Mouse (Mus musculus) heart, embryonic 16.5 days (tissue): Measurements from ENCODE around the gene Yipf6. TPM values are rescaled to one million over a fixed set of nuclear protein-coding genes. Genes with fewer than 3 reads are reported as not detected.
"Not testable (repeated sequence)": the region's sequence is repeated elsewhere in the genome, so short reads cannot be mapped to it uniquely, and the experiment has no call there.

Source experiments
- ATAC-seq: fragments of 200-750 bp; cut with Nextera tagmentation; replicated peaks from 2 replicates; pipeline ENCODE4 v1.8.0; 2017; ENCODE audit warnings: moderate number of reproducible peaks; ENCODE audit not compliant: insufficient read depth, low FRiP score; ENCODE audit errors: extremely low read depth
- H3K27ac ChIP-seq: fragments of 300-500 bp; sonication (generic); 2 replicates; pipeline ENCODE4 v1.5.1; 2014; ENCODE audit warnings: mild to moderate bottlenecking, low read length, control low read depth, moderate library complexity
- H3K27me3 ChIP-seq: fragments of 300-500 bp; sonication (generic); 2 replicates; pipeline ENCODE4 v1.6.1; 2014; ENCODE audit warnings: low read length, mixed read lengths; ENCODE audit not compliant: control insufficient read depth, insufficient read depth
- H3K36me3 ChIP-seq: fragments of 300-500 bp; sonication (generic); 2 replicates; pipeline ENCODE4 v1.6.1; 2014; ENCODE audit not compliant: control insufficient read depth, insufficient read depth
- H3K4me1 ChIP-seq: fragments of 300-500 bp; sonication (generic); 2 replicates; pipeline ENCODE4 v1.6.1; 2014; ENCODE audit warnings: low read length, mixed read lengths; ENCODE audit not compliant: control insufficient read depth, insufficient read depth
- H3K4me2 ChIP-seq: fragments of 300-500 bp; sonication (generic); 2 replicates; pipeline ENCODE4 v1.6.1; 2014; ENCODE audit warnings: low read depth, mild to moderate bottlenecking, control low read depth, low read length
- H3K4me3 ChIP-seq: fragments of 300-500 bp; sonication (generic); 2 replicates; pipeline ENCODE4 v1.5.1; 2014; ENCODE audit warnings: mild to moderate bottlenecking, control low read depth, low read length
- H3K9ac ChIP-seq: fragments of 300-500 bp; sonication (generic); 2 replicates; pipeline ENCODE4 v1.6.1; 2014; ENCODE audit warnings: low read length, control low read depth
- H3K9me3 ChIP-seq: fragments of 300-500 bp; sonication (generic); replicated peaks from 2 replicates; pipeline ENCODE4 v1.6.1; 2016; ENCODE audit warnings: low read length; ENCODE audit not compliant: control insufficient read depth
- WGBS: fragments of 180-500 bp; shearing (Covaris S2); extraction: QIAGEN DNeasy Blood & Tissue Kit; methylation state at CpG from one replicate; pipeline ENCODE4 v1.1.7; 2014; 5-methylcytosine and 5-hydroxymethylcytosine counted together
- polyA plus RNA-seq: library from polyadenylated mRNA; unstranded; fragments of >200 nt; fragmentation: Nextera tagmentation; extraction: Ambion mirVana; gene quantifications from 2 replicates; pipeline ENCODE4 v1.2.1, GENCODE M21; 2015

Yipf6 gene
- polyA plus RNA-seq, 1 experiment from 2014 or later, result 16.8 TPM

DNA sequence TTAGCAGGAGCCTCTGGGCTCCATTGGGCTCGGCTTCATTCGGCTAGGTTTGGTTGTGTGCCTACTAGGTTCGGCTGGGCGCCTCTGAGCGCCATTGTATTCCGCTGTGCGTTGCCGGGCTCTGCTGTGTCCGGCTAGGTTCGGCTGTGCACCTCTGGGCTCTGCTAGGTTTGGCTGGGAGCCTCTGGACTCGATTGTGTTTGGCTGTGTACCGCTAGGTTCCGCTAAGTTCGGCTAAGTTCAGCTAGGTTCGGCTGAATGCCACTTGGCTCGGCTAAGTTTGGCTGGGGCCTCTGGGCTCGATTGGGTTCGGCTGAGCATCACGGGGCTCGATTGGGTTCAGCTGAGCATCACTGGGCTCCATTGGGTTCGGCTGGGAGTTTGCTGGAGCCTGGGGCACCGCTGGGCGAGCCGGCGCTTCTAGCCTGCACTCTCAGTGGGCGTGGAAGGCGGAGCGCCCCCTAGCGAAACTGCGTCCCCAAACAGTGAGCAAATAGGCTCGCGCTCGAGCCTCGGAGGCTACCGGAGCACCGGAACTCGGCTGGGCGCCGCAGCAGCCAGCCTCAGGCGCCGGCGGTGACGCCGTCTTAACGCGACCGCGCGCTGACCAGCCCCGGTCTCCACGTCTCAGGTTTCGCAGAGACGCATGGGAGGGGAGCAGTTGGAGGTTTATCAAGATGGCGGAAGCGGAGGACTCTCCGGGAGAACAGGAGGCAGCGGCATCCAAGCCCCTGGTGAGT lies 1.6 kb downstream of the Yipf6 start:
- H3K9me3 ChIP-seq, result no peaks in the 10 kb centered on the region
- peaks cover 4% of the 10 kb centered on the region for H3K4me1 ChIP-seq
- peak overlapping the region; percentile 75 for H3K4me2 ChIP-seq
- peak overlapping the region; percentile 70 for H3K4me3 ChIP-seq
- H3K27me3 ChIP-seq, result no peaks in the 10 kb centered on the region; the same call in 1 of the 2 replicates
- peak overlapping the region; percentile 79 for H3K9ac ChIP-seq
- ATAC-seq, result peak; percentile 87
- H3K36me3 ChIP-seq, result peaks cover 6% of the 10 kb centered on the region; the same call in 1 of the 2 replicates
- H3K27ac ChIP-seq, result peak overlapping the region; percentile 88
- 17% methylated on average over 54 of the region's 57 CpGs for WGBS

DNA sequence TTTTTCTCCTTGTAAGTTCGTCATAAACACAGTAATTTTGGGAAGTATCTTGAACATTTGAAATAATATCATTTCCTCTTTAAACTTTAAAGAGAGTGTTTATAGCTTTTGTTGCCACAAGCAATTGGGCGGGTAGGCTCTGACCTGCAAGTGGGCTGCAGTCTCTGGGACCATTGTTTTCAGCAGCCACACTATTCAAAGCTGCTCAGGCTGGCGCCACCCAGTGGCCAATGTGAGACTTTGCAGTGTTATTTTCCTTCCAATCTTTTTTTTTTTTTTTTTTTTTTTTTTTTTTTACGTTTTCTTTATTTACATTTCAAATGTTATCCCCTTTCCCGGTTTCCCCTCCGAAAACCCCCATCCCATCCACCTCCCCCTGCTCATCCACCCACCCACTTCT lies 17.8 kb downstream of the Yipf6 start:
- Histone ChIP-seq H3K9me3 (no peaks in the 10 kb centered on the region), H3K36me3 (no peaks in the 10 kb centered on the region), H3K27me3 (no peaks in the 10 kb centered on the region), H3K9ac (no peak overlapping the region), H3K4me3 (no peak overlapping the region), H3K4me2 (no peak overlapping the region), H3K4me1 (no peaks in the 10 kb centered on the region), H3K27ac (no peak overlapping the region)
- no peak for ATAC-seq
- WGBS, result 18% methylated on average over 6 of the region's 6 CpGs

DNA sequence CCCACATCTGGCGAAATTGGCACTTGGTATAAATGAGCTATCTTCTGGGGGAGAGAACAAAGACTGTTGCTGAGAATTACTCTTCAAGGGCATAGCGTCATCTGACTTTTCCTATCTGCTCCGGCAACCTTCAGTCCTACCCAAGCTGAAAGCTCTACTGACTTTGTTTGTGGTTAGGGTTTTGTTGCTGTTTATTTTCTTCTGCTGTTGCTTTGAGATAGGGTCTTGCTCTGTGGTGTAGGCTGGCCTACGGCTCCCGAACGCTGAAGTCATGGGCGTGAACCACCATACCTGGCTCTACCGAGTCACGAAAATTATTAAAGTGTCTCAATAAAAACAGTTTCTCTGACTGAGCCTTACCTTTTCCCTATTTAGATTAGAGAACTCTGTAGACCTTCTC lies 22.2 kb downstream of the Yipf6 start:
- Histone ChIP-seq H3K27me3 (no peaks in the 10 kb centered on the region), H3K27ac (no peak overlapping the region), H3K4me3 (no peak overlapping the region), H3K9ac (no peak overlapping the region), H3K36me3 (no peaks in the 10 kb centered on the region), H3K4me1 (no peaks in the 10 kb centered on the region), H3K9me3 (no peaks in the 10 kb centered on the region), H3K4me2 (no peak overlapping the region)
- ATAC-seq, result no peak
- WGBS, result 86% methylated on average over 9 of the region's 9 CpGs

DNA sequence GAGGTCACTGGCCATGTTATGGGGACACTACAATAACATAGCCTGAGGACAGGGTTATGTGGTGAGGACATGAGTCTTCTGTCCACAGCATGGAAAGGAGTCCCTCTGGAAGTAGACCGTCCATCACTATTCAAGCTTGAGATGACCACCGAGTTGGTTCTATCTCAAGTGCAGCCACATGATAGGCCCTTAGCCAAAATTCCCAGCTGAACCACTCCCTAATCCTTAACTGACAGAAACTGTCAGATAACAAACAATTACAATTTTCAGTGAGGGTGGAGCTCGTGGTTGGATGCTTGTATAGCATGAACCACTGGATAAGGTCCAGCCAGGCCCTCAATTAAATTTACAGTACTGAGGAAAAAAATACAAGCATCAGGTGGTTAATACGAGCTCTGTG lies 22.9 kb downstream of the Yipf6 start:
- no peaks in the 10 kb centered on the region for H3K36me3 ChIP-seq
- no peak overlapping the region for H3K4me3 ChIP-seq
- ATAC-seq, result no peak
- no peaks in the 10 kb centered on the region for H3K9me3 ChIP-seq
- no peaks in the 10 kb centered on the region for H3K27me3 ChIP-seq
- H3K4me2 ChIP-seq, result no peak overlapping the region
- WGBS, result 57% methylated on average over 4 of the region's 4 CpGs
- no peak overlapping the region for H3K27ac ChIP-seq
- no peak overlapping the region for H3K9ac ChIP-seq
- H3K4me1 ChIP-seq, result no peaks in the 10 kb centered on the region

DNA sequence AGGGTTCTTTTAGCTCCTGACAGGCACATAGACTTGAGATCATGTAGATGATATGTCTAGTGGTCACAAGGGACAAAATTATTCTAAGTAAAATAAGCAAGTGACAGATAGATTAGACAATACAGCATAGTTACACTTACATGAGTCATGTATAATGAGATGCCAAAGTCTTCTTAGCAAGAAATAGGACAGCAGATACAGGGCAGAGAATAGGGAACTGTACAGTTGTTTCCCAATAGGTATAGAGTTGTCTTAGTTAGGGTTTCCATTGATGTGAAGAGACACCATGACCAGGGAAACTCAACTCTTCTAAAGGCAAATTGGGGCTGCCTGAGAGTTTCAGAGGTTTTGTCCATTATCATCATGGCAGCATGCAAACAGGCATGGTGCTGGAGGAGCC lies 27.6 kb downstream of the Yipf6 start:
- no peak for ATAC-seq
- H3K36me3 ChIP-seq, result no peaks in the 10 kb centered on the region

DNA sequence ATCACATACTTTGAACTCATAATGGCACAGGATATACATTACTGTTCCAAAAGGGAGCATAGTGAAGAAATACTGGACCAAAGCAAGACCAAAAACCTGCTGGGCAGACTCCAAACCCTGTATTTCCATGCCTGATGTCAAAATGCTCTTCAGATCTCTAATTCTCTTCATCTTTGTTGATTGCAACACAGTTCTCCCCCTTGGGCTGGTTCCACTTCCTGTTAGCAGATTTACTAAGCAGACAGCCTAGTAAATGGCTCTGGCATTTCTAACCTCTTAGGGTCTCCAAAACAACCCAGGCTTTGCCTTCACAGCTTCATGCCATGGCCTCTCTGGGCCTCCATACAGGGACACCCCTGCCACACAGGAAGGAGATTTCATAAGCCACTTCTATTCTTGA lies 28.4 kb downstream of the Yipf6 start:
- H3K9me3 ChIP-seq, result no peaks in the 10 kb centered on the region
- H3K4me2 ChIP-seq, result no peak overlapping the region
- no peak for ATAC-seq
- H3K27ac ChIP-seq, result no peak overlapping the region
- H3K36me3 ChIP-seq, result no peaks in the 10 kb centered on the region
- H3K9ac ChIP-seq, result no peak overlapping the region
- no peaks in the 10 kb centered on the region for H3K27me3 ChIP-seq
- H3K4me1 ChIP-seq, result no peaks in the 10 kb centered on the region
- no peak overlapping the region for H3K4me3 ChIP-seq

More for the DNA sequence above, 27.6 kb downstream of the Yipf6 start:
- Histone ChIP-seq H3K27me3 (no peaks in the 10 kb centered on the region), H3K4me1 (no peaks in the 10 kb centered on the region), H3K9ac (no peak overlapping the region), H3K9me3 (no peaks in the 10 kb centered on the region), H3K27ac (no peak overlapping the region), H3K4me2 (no peak overlapping the region), H3K4me3 (no peak overlapping the region)

DNA sequence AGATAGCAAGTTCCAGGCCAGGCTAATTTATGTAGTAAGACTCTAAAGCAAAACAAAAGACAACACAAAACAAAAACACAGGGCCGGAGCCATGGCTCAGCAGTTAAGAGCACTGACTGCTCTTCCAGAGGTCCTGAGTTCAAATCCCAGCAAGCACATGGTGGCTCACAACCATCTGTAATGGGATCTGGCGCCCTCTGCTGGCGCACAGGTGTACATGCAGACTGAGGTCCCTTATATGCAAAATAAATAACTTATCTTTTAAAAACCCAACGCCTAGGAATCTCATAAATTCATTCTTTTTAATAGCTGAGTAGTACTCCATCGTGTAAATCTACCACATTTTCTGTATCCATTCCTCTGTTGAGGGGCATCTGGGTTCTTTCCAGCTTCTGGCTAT lies 50.5 kb downstream of the Yipf6 start:
- not testable (repeated sequence) for H3K4me2 ChIP-seq, ATAC-seq, H3K27ac ChIP-seq, H3K4me3 ChIP-seq, H3K9me3 ChIP-seq, H3K27me3 ChIP-seq, H3K9ac ChIP-seq, H3K4me1 ChIP-seq, H3K36me3 ChIP-seq
- WGBS, result 49% methylated on average over 5 of the region's 5 CpGs

DNA sequence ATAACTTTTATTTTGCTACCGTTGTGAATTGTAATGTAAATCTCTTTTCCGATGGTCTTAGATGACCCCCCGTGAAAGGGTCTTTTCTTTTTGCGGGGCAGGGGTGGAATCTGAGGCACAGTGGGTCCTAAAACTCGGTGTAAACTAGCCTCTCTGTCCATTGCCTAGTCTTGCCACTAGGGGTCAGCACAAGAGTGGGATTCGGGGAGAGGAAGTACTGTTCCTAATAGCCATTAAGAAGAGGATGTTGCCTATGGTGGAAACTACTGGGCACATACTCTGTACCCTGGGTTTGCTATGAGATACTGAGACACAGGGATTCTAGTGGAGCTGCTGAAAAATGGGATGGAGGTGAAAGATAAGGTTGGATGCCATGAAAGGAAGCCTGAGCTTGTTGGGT lies 53.5 kb downstream of the Yipf6 start:
- no peak overlapping the region for H3K27ac ChIP-seq
- WGBS, result 31% methylated on average over 6 of the region's 6 CpGs

More for the DNA sequence above, 53.5 kb downstream of the Yipf6 start:
- Histone ChIP-seq H3K27me3 (no peaks in the 10 kb centered on the region; the same call in 1 of the 2 replicates), H3K9ac (no peak overlapping the region), H3K4me1 (peaks cover 2% of the 10 kb centered on the region; the same call in 1 of the 2 replicates), H3K4me2 (no peak overlapping the region), H3K9me3 (no peaks in the 10 kb centered on the region), H3K4me3 (no peak overlapping the region), H3K36me3 (no peaks in the 10 kb centered on the region)
- 0 out of 2 replicates have a peak, but pooled peaks have one; percentile 32 for ATAC-seq
